Mouse (Mus musculus) limb, embryonic 13.5 days (tissue): ENCODE data around the gene Efnb3. TPM values are rescaled to one million over a fixed set of nuclear protein-coding genes. Genes with fewer than 3 reads are reported as not detected.
"Not testable (repeated sequence)": the region's sequence is repeated elsewhere in the genome, so short reads cannot be mapped to it uniquely, and the experiment has no call there.

Experiments used
- ATAC-seq: fragments of 200-750 bp; cut with Nextera tagmentation; 2 replicates; pipeline ENCODE4 v1.8.0; 2017; ENCODE audit warnings: low read depth, moderate number of reproducible peaks, moderate TSS enrichment; ENCODE audit not compliant: low FRiP score
- H3K27ac ChIP-seq: fragments of 300-500 bp; sonication (generic); 2 replicates; pipeline ENCODE4 v1.5.1; 2015; ENCODE audit warnings: inconsistent platforms, mild to moderate bottlenecking, moderate library complexity
- H3K27me3 ChIP-seq: fragments of 300-500 bp; sonication (generic); 2 replicates; pipeline ENCODE4 v1.6.1; 2015; ENCODE audit warnings: mild to moderate bottlenecking, inconsistent platforms
- H3K36me3 ChIP-seq: fragments of 300-500 bp; sonication (generic); 2 replicates; pipeline ENCODE4 v1.6.1; 2015; ENCODE audit warnings: inconsistent platforms, mild to moderate bottlenecking, moderate library complexity
- H3K4me1 ChIP-seq: fragments of 300-500 bp; sonication (generic); 2 replicates; pipeline ENCODE4 v1.6.1; 2015; ENCODE audit warnings: inconsistent platforms
- H3K4me2 ChIP-seq: fragments of 300-500 bp; sonication (generic); replicated peaks from 2 replicates; pipeline ENCODE4 v1.6.1; 2015; ENCODE audit warnings: inconsistent platforms, mild to moderate bottlenecking, moderate library complexity
- H3K4me3 ChIP-seq: fragments of 300-500 bp; sonication (generic); 2 replicates; pipeline ENCODE4 v1.5.1; 2015; ENCODE audit warnings: moderate library complexity, mild to moderate bottlenecking, inconsistent platforms
- H3K9ac ChIP-seq: fragments of 300-500 bp; sonication (generic); 2 replicates; pipeline ENCODE4 v1.6.1; 2015; ENCODE audit warnings: mild to moderate bottlenecking, inconsistent platforms
- H3K9me3 ChIP-seq: fragments of 300-500 bp; sonication (generic); 2 replicates; pipeline ENCODE4 v1.6.1; 2016; ENCODE audit warnings: inconsistent platforms
- WGBS: fragments of 180-500 bp; shearing (Covaris S2); methylation state at CpG from one replicate; pipeline ENCODE4 v1.1.7; 2015; 5-methylcytosine and 5-hydroxymethylcytosine counted together
- polyA plus RNA-seq: library from polyadenylated mRNA; unstranded; fragments of >200 nt; fragmentation: Nextera tagmentation; extraction: Ambion mirVana; gene quantifications from 2 replicates; pipeline ENCODE4 v1.2.1, GENCODE M21; 2015

Efnb3 gene
- polyA plus RNA-seq, 1 experiment from 2014 or later = 45.8 TPM

- Histone ChIP-seq H3K9me3 (no peaks in the 10 kb centered on the region), H3K4me3 (no peak overlapping the region), H3K27me3 (0 out of 2 replicates have a peak, but pooled peaks cover under 1% of the 10 kb centered on the region), H3K4me2 (no peak overlapping the region), H3K36me3 (no peaks in the 10 kb centered on the region), H3K4me1 (peaks cover 37% of the 10 kb centered on the region), H3K9ac (no peak overlapping the region), H3K27ac (no peak overlapping the region)
- WGBS = 37% methylated on average over 3 of the region's 3 CpGs
- no peak for ATAC-seq
These were observed 16.4 kb downstream of the Efnb3 start for GRCm38 (mm10) chr11:69543598-69543997.

GRCm38 (mm10) chr11:69541741-69542140, 18.3 kb downstream of the Efnb3 start:
- peaks cover 38% of the 10 kb centered on the region for H3K4me1 ChIP-seq
- 64% methylated on average over 3 of the region's 3 CpGs for whole genome bisulfite sequencing

GRCm38 (mm10) chr11:69540700-69541099, 19.3 kb downstream of the Efnb3 start:
- no peak overlapping the region for H3K27ac ChIP-seq
- WGBS = 86% methylated on average over 2 of the region's 2 CpGs
- peaks cover 37% of the 10 kb centered on the region for H3K4me1 ChIP-seq
- no peak for ATAC-seq
- H3K9ac ChIP-seq = no peak overlapping the region
- no peaks in the 10 kb centered on the region for H3K27me3 ChIP-seq
- H3K36me3 ChIP-seq = no peaks in the 10 kb centered on the region
- H3K4me2 ChIP-seq = no peak overlapping the region
- no peaks in the 10 kb centered on the region for H3K9me3 ChIP-seq
- no peak overlapping the region for H3K4me3 ChIP-seq

More at GRCm38 (mm10) chr11:69541741-69542140, 18.3 kb downstream of the Efnb3 start:
- ATAC-seq, H3K9ac ChIP-seq, H3K4me3 ChIP-seq, H3K9me3 ChIP-seq, H3K27ac ChIP-seq, H3K4me2 ChIP-seq, H3K36me3 ChIP-seq, H3K27me3 ChIP-seq: not testable (repeated sequence)

- Histone ChIP-seq H3K36me3 (no peaks in the 10 kb centered on the region), H3K4me1 (peaks cover 24% of the 10 kb centered on the region), H3K4me3 (no peak overlapping the region), H3K9me3 (no peaks in the 10 kb centered on the region), H3K4me2 (no peak overlapping the region), H3K27ac (no peak overlapping the region), H3K9ac (no peak overlapping the region), H3K27me3 (no peaks in the 10 kb centered on the region)
- ATAC-seq = no peak
- 74% methylated on average over 1 of the region's 1 CpGs for WGBS
These were observed 25.0 kb downstream of the Efnb3 start for GRCm38 (mm10) chr11:69534990-69535389.

- Histone ChIP-seq H3K4me3 (no peak overlapping the region), H3K27me3 (no peaks in the 10 kb centered on the region), H3K4me1 (peaks cover 15% of the 10 kb centered on the region), H3K9me3 (no peaks in the 10 kb centered on the region), H3K4me2 (no peak overlapping the region), H3K27ac (no peak overlapping the region), H3K9ac (no peak overlapping the region), H3K36me3 (no peaks in the 10 kb centered on the region)
- WGBS = 72% methylated on average over 7 of the region's 7 CpGs
- no peak for ATAC-seq
These were observed 27.4 kb downstream of the Efnb3 start for GRCm38 (mm10) chr11:69532480-69533150.

GRCm38 (mm10) chr11:69530755-69531154, 29.2 kb downstream of the Efnb3 start:
- 88% methylated on average over 6 of the region's 6 CpGs for WGBS
- H3K9me3 ChIP-seq, H3K27me3 ChIP-seq, H3K36me3 ChIP-seq, ATAC-seq, H3K27ac ChIP-seq, H3K9ac ChIP-seq, H3K4me2 ChIP-seq, H3K4me3 ChIP-seq: not testable (repeated sequence)
- H3K4me1 ChIP-seq = peaks cover 15% of the 10 kb centered on the region

GRCm38 (mm10) chr11:69530281-69530680, 29.7 kb downstream of the Efnb3 start:
- H3K27ac ChIP-seq, H3K4me2 ChIP-seq, ATAC-seq, H3K4me3 ChIP-seq, H3K9ac ChIP-seq, H3K9me3 ChIP-seq, H3K36me3 ChIP-seq, H3K27me3 ChIP-seq: not testable (repeated sequence)
- 93% methylated on average over 3 of the region's 3 CpGs for WGBS
- peaks cover 15% of the 10 kb centered on the region for H3K4me1 ChIP-seq

- Histone ChIP-seq H3K9me3 (no peaks in the 10 kb centered on the region), H3K4me3 (no peak overlapping the region), H3K4me1 (peaks cover 15% of the 10 kb centered on the region), H3K4me2 (peak overlapping the region; percentile 64), H3K27ac (no peak overlapping the region), H3K9ac (no peak overlapping the region), H3K27me3 (no peaks in the 10 kb centered on the region), H3K36me3 (no peaks in the 10 kb centered on the region)
- WGBS = 81% methylated on average over 4 of the region's 4 CpGs
- ATAC-seq = no peak
These were observed 32.0 kb downstream of the Efnb3 start for GRCm38 (mm10) chr11:69528031-69528390.

- 5% methylated on average over 30 of the region's 30 CpGs for WGBS
- no peaks in the 10 kb centered on the region for H3K9me3 ChIP-seq
- peak overlapping the region; percentile 44 for H3K27ac ChIP-seq
- peaks cover 15% of the 10 kb centered on the region for H3K4me1 ChIP-seq
- H3K4me3 ChIP-seq = peak overlapping the region; percentile 34
- peak overlapping the region; percentile 64 for H3K4me2 ChIP-seq
- H3K27me3 ChIP-seq = no peaks in the 10 kb centered on the region
- 0 out of 2 replicates have a peak, but pooled peaks have one; percentile 36 for ATAC-seq
- peak overlapping the region; percentile 62 for H3K9ac ChIP-seq
- H3K36me3 ChIP-seq = no peaks in the 10 kb centered on the region
These were observed 32.6 kb downstream of the Efnb3 start for GRCm38 (mm10) chr11:69527098-69528030.

GRCm38 (mm10) chr11:69526631-69527030, 33.4 kb downstream of the Efnb3 start:
- Histone ChIP-seq H3K4me2 (peak overlapping the region; percentile 64), H3K4me1 (peaks cover 15% of the 10 kb centered on the region), H3K27ac (peak overlapping the region; percentile 44; the same call in 1 of the 2 replicates), H3K9me3 (no peaks in the 10 kb centered on the region), H3K36me3 (no peaks in the 10 kb centered on the region), H3K9ac (peak overlapping the region; percentile 62), H3K27me3 (no peaks in the 10 kb centered on the region), H3K4me3 (peak overlapping the region; percentile 34)
- 24% methylated on average over 4 of the region's 4 CpGs for WGBS
- ATAC-seq = no peak

GRCm38 (mm10) chr11:69525661-69526060, 34.3 kb downstream of the Efnb3 start:
- H3K9me3 ChIP-seq = no peaks in the 10 kb centered on the region
- no peak overlapping the region for H3K4me2 ChIP-seq
- 86% methylated on average over 9 of the region's 9 CpGs for WGBS
- H3K9ac ChIP-seq = no peak overlapping the region
- no peak overlapping the region for H3K27ac ChIP-seq
- H3K36me3 ChIP-seq = no peaks in the 10 kb centered on the region
- H3K4me3 ChIP-seq = no peak overlapping the region
- peaks cover 15% of the 10 kb centered on the region for H3K4me1 ChIP-seq
- H3K27me3 ChIP-seq = no peaks in the 10 kb centered on the region
- ATAC-seq = no peak

- H3K4me2 ChIP-seq = no peak overlapping the region
- H3K27me3 ChIP-seq = no peaks in the 10 kb centered on the region
- 85% methylated on average over 4 of the region's 4 CpGs for WGBS
- no peaks in the 10 kb centered on the region for H3K9me3 ChIP-seq
- peaks cover 20% of the 10 kb centered on the region for H3K4me1 ChIP-seq
- no peak overlapping the region for H3K9ac ChIP-seq
- no peak overlapping the region for H3K4me3 ChIP-seq
- no peak overlapping the region for H3K27ac ChIP-seq
- no peak for ATAC-seq
- H3K36me3 ChIP-seq = no peaks in the 10 kb centered on the region
These were observed 36.4 kb downstream of the Efnb3 start for GRCm38 (mm10) chr11:69523651-69524050.
